Mouse (Mus musculus) olfactory bulb, adult 2 months (tissue): ENCODE measurements around the gene Rps8.

Experiments
- CTCF ChIP-seq: fragments of 200-500 bp; IDR thresholded peaks from 2 replicates; pipeline ENCODE4 v1.5.1; 2012; ENCODE audit warnings: low read depth, mild to moderate bottlenecking, low read length, moderate library complexity; ENCODE audit not compliant: insufficient read depth
- POLR2A ChIP-seq: fragments of 200-500 bp; IDR thresholded peaks from 2 replicates; pipeline ENCODE4 v1.6.1; 2012; ENCODE audit warnings: mild to moderate bottlenecking, low read depth, low read length, moderate library complexity; ENCODE audit not compliant: insufficient read depth

DNA sequence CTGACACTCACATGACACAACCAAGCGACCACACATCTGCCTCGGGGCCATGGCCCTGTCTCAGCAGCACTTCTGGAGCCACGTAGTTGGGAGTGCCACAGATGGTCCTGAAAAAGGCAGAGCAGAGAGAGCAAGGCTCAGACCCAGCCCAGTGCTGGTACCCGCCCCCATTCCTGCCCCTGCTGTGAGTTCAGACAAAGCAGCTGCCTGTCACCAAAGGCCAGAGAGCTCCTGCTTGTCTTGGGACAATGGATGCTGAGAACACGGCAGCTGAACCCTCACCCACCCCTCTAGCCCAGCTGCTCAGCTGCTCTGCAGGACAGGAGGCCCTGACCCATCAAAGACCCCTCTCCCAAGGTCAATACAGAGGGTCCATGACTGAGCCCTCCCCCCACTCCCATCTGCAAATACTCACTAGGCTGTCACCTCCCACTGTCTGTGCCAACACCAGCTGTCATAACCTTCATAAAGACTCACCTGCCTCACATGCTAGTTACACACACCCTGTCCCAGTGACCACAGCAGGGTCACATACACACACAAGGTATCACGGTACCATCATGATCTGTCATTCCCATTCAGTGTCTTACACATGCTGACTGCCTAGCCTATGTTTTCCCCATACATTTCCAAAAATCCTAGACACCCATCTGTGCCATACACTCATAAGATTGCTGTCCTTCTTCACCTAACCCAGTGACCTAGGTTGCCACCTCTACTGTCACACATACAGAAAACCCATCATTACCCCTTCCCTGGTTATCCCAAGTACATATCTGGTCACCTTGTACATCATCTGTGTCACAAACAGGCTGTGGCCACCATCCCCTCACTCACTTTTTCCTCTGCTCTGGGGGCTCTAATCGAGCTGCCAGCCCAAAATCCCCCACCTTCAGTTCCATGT, 23.9 kb downstream of the Rps8 start:
- TF ChIP-seq POLR2A (no peak), CTCF (no peak)
